11 mouse cellular contexts compared by ENCODE assay signal in genomic region chr13:23426922-23427321, GRCm38 (mm10). TPM values are rescaled to one million over a fixed set of nuclear protein-coding genes. Genes with fewer than 3 reads are reported as not detected.
DNase-seq lines count a peak whose midpoint lies in the region; ATAC-seq and TF ChIP-seq lines count a peak whose summit lies in the region.
"Had no signal": no experiment of that assay in that cellular context is flagged by ENCODE, and none has a peak within 500 bp of the region (broad histone marks: within the 10 kb centered on the region; RNA-seq: fewer than 3 reads in every experiment).

No protein-coding gene starts in this region.

- 9% methylated on average over 14 of the region's 14 CpGs for WGBS in liver, embryonic 15.5 days (ENCODE audit: insufficient replicate concordance)

- H3K36me3 ChIP-seq in E14TG2a.4 (ENCODE audit: insufficient read depth, low read length), result peaks cover 9% of the 10 kb centered on the region
- H3K36me3 ChIP-seq in liver, embryonic 15.5 days (replicated peaks), result peaks cover 6% of the 10 kb centered on the region

- peaks cover 62% of the 10 kb centered on the region for H3K4me1 ChIP-seq in E14TG2a.4 (replicated peaks; ENCODE audit: low read depth, low read length)
- H3K4me1 ChIP-seq in liver, embryonic 15.5 days (replicated peaks), result peaks cover 64% of the 10 kb centered on the region

- TF ChIP-seq POLR2A in brain, embryonic 14.5 days (IDR thresholded peaks at IDR 0.05; ENCODE audit: borderline replicate concordance, extremely low read depth, insufficient read depth, insufficient read length, poor library complexity, severe bottlenecking), result no peak

- ATAC-seq in liver, embryonic 15.5 days (ENCODE audit: insufficient read depth), result peak; percentile 17

- intact Hi-C loops in left cerebral cortex, postnatal 14 days (cut with DNase I), result loop anchor here (10.0 kb wide), 1 partner anchor 318 kb away; the partner anchor contains the start of genes Hist1h2bb and Hist1h3c
- intact Hi-C loops in gastrocnemius, postnatal 36 days (cut with DNase I), result loop anchor here (10.0 kb wide), 2 partner anchors 258 to 1712 kb away; partner anchors contain the start of genes Hist1h2ac, Hist1h2ai, Hist1h2bc and Hist1h2bl

- no peak overlapping the region; the same call in 1 of the 2 replicates for H3K27ac ChIP-seq in liver, embryonic 15.5 days (replicated peaks)
- H3K27ac ChIP-seq: heart, embryonic 13.5 days had no signal

- no peak overlapping the region for H3K9ac ChIP-seq in liver, embryonic 15.5 days
- H3K9ac ChIP-seq: heart, embryonic 13.5 days had no signal

- H3K4me2 ChIP-seq in liver, embryonic 15.5 days, result peak overlapping the region; percentile 89; the same call in 1 of the 2 replicates
- H3K4me2 ChIP-seq: heart, embryonic 13.5 days had no signal

- H3K27me3 ChIP-seq in E14TG2a.4 (ENCODE audit: insufficient read depth, low read length), result no peaks in the 10 kb centered on the region
- no peaks in the 10 kb centered on the region for H3K27me3 ChIP-seq in liver, embryonic 15.5 days
- H3K27me3 ChIP-seq: heart, embryonic 13.5 days had no signal

- H3K9me3 ChIP-seq in E14TG2a.4 (ENCODE audit: low read length), result no peaks in the 10 kb centered on the region
- H3K9me3 ChIP-seq in liver, embryonic 15.5 days (replicated peaks), result no peaks in the 10 kb centered on the region
- H3K9me3 ChIP-seq: heart, embryonic 13.5 days had no signal

- DNase-seq in left cerebral cortex, postnatal 14 days (ENCODE audit: low spot score in 2 of 2), result peak; percentile 70 to 72
- no peak for DNase-seq in left cerebral cortex, adult 8-10 months (ENCODE audit: low spot score in 2 of 2)
- DNase-seq in brain, embryonic 14.5 days (ENCODE audit: low read depth), result peak; percentile 49
- DNase-seq in gastrocnemius, postnatal 36 days, result no peak
- no peak for DNase-seq in layer of hippocampus, postnatal 36 days
- DNase-seq in thymus, postnatal 14 days, result no peak
- DNase-seq: thymus, adult 2 months had no signal

- H3K4me3 ChIP-seq in E14TG2a.4 (replicated peaks; ENCODE audit: low read length), result peak overlapping the region; percentile 100; the same call in 1 of the 2 replicates
- H3K4me3 ChIP-seq in liver, embryonic 15.5 days (replicated peaks), result no peak overlapping the region
- H3K4me3 ChIP-seq: heart, embryonic 13.5 days; myocyte had no signal

- TF ChIP-seq CTCF in E14TG2a.4 (conservative IDR thresholded peaks at IDR 0.05; ENCODE audit: low read length), result no peak
- no peak for TF ChIP-seq CTCF in brain, embryonic 14.5 days (IDR thresholded peaks at IDR 0.05; ENCODE audit: borderline replicate concordance, extremely low read depth, insufficient read depth, insufficient read length)

RNA-seq across cellular contexts. Expression of gene Abt1, which starts 3.3 kb away (rescaled TPM):
- 1 to 10 TPM; 6.9 to 7.1 TPM for total RNA-seq in left cerebral cortex, postnatal 14 days (2021)
- total RNA-seq in left cerebral cortex, adult 8-10 months (2022), result 1 to 10 TPM; 8.1 to 9.3 (median 8.6) TPM
- 7.2 and 8.3 TPM in 2 replicates for polyA plus RNA-seq in brain, embryonic 14.5 days (2012; rRNA removed)
- 5.1 and 5.2 TPM in 2 replicates for polyA plus RNA-seq in liver, embryonic 15.5 days (2015; fragmentation: Nextera tagmentation; extraction: Ambion mirVana)
- total RNA-seq in gastrocnemius, postnatal 36 days (2021), result 1 to 10 TPM; 3.2 to 3.3 TPM
- 1 to 10 TPM; 7.9 to 8.7 TPM for total RNA-seq in layer of hippocampus, postnatal 36 days (2021)

RNA-seq across cellular contexts. Expression of gene Btn1a1, which starts 38.8 kb away (rescaled TPM):
- total RNA-seq in left cerebral cortex, postnatal 14 days (2021), result not detected
- total RNA-seq in left cerebral cortex, adult 8-10 months (2022), result under 1 TPM in 2 of 4 experiments, not detected in 2; 0.09 to 0.13 TPM
- 0.05 and 0.12 TPM in 2 replicates for polyA plus RNA-seq in brain, embryonic 14.5 days (2012; rRNA removed)
- 1.6 and 2.1 TPM in 2 replicates for polyA plus RNA-seq in liver, embryonic 15.5 days (2015; fragmentation: Nextera tagmentation; extraction: Ambion mirVana)
- not detected for total RNA-seq in gastrocnemius, postnatal 36 days (2021)
- not detected for total RNA-seq in layer of hippocampus, postnatal 36 days (2021)

RNA-seq across cellular contexts. Expression of gene Zfp322a, which starts 57.9 kb away (rescaled TPM):
- 10 to 100 TPM; 39.5 TPM for total RNA-seq in left cerebral cortex, postnatal 14 days (2021)
- 10 to 100 TPM; 24.9 to 29.0 (median 26.7) TPM for total RNA-seq in left cerebral cortex, adult 8-10 months (2022)
- 21.2 and 22.4 TPM in 2 replicates for polyA plus RNA-seq in brain, embryonic 14.5 days (2012; rRNA removed)
- 11.2 and 12.6 TPM in 2 replicates for polyA plus RNA-seq in liver, embryonic 15.5 days (2015; fragmentation: Nextera tagmentation; extraction: Ambion mirVana)
- total RNA-seq in gastrocnemius, postnatal 36 days (2021), result 10 to 100 TPM in 1 of 2 experiments, 1 to 10 TPM in 1; 8.4 to 11.1 TPM
- 10 to 100 TPM; 37.7 to 38.8 TPM for total RNA-seq in layer of hippocampus, postnatal 36 days (2021)

Comparison
In these comparisons a context has a peak if more than half of its experiments do, and no peak if none do; other contexts are left out.
1. DNase-seq: peak in left cerebral cortex, postnatal 14 days (2 of 2) and brain, embryonic 14.5 days (single experiment); none in left cerebral cortex, adult 8-10 months (0 of 2), gastrocnemius, postnatal 36 days (0 of 2), layer of hippocampus, postnatal 36 days (0 of 2) and thymus, postnatal 14 days (single experiment).